Mouse (Mus musculus) heart, embryonic 12.5 days (tissue): ENCODE measurements around the gene Zfp526. TPM values are rescaled to one million over a fixed set of nuclear protein-coding genes. Genes with fewer than 3 reads are reported as not detected.

Experiments
- ATAC-seq: fragments of 200-750 bp; cut with Nextera tagmentation; 2 replicates; pipeline ENCODE4 v1.8.0; 2017; ENCODE audit warnings: moderate TSS enrichment, moderate library complexity; ENCODE audit not compliant: insufficient number of reproducible peaks, low FRiP score
- H3K27ac ChIP-seq: fragments of 300-500 bp; sonication (generic); 2 replicates; pipeline ENCODE4 v1.5.1; 2016; ENCODE audit warnings: mild to moderate bottlenecking, moderate library complexity; ENCODE audit not compliant: poor library complexity, severe bottlenecking
- H3K27me3 ChIP-seq: fragments of 300-500 bp; sonication (generic); replicated peaks from 2 replicates; pipeline ENCODE4 v1.6.1; 2016; ENCODE audit warnings: mild to moderate bottlenecking, moderate library complexity
- H3K36me3 ChIP-seq: fragments of 300-500 bp; sonication (generic); 2 replicates; pipeline ENCODE4 v1.6.1; 2016; ENCODE audit warnings: mild to moderate bottlenecking, moderate library complexity
- H3K4me1 ChIP-seq: fragments of 300-500 bp; sonication (generic); replicated peaks from 2 replicates; pipeline ENCODE4 v1.6.1; 2016; ENCODE audit warnings: mild to moderate bottlenecking
- H3K4me2 ChIP-seq: fragments of 300-500 bp; sonication (generic); 2 replicates; pipeline ENCODE4 v1.6.1; 2016; ENCODE audit warnings: mild to moderate bottlenecking, moderate library complexity
- H3K4me3 ChIP-seq: fragments of 300-500 bp; sonication (generic); 2 replicates; pipeline ENCODE4 v1.5.1; 2016; ENCODE audit warnings: mild to moderate bottlenecking
- H3K9ac ChIP-seq: fragments of 300-500 bp; sonication (generic); 2 replicates; pipeline ENCODE4 v1.6.1; 2016; ENCODE audit warnings: mild to moderate bottlenecking, moderate library complexity
- H3K9me3 ChIP-seq: fragments of 300-500 bp; sonication (generic); replicated peaks from 2 replicates; pipeline ENCODE4 v1.6.1; 2016; ENCODE audit warnings: mild to moderate bottlenecking, moderate library complexity
- WGBS: fragments of 180-500 bp; shearing (Covaris S2); methylation state at CpG from one replicate; pipeline ENCODE4 v1.1.7; 2016; 5-methylcytosine and 5-hydroxymethylcytosine counted together
- polyA plus RNA-seq: library from polyadenylated mRNA; unstranded; fragments of >200 nt; fragmentation: Nextera tagmentation; extraction: Ambion mirVana; gene quantifications from 2 replicates; pipeline ENCODE4 v1.2.1, GENCODE M21; 2016

The Zfp526 gene
- 2.3 and 2.5 TPM in 2 replicates for polyA plus RNA-seq

DNA sequence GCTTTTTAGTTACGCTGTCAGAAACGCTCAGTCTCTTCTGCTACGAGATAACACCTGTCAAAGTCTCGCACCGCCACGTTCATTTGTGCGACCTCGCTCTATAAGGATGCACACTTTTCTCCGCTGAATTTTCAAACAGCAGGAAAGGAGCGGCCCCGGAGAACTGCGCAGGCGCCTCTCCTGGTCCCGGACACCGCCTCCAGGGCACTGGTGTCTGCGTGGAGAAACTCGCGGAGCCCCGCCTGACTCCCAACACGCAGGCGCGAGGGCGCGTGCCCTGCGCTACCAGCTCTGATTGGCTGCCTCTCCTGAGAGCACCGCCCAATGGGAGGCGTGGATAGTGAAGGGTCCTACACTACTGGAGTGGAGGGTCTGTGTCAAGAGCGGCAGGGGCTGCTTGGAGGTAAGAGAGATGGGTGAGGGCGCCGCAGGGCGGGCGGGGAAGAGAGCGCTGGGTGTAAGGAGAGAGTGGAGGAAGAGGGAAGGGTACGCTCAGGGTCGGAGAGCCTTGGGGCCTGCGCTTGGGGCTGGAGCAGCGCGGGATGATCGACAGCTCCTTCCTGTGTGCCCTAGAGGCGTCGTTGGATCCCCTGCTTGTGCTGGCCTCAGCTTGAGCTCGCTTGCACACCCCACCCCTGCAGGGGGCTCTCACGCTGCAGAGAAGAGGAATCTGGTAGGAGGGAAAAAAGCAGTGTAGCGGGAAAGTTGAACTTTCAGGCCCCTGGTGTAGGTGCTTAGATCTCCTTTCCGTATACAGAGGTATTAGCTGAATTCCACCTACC, at the start of gene Zfp526:
TSS of gene Zfp526 (plus strand) at position 324 of the 782 bp plus-strand sequence.
- peaks cover 30% of the 10 kb centered on the region for H3K4me1 ChIP-seq
- WGBS, result under 1% methylated on average over 42 of the region's 45 CpGs
- peak within 1 kb of the TSS; percentile 69 for H3K4me3 ChIP-seq
- H3K27me3 ChIP-seq, result no peaks in the 10 kb centered on the region
- peak; percentile 91 for ATAC-seq
- H3K9ac ChIP-seq, result peak within 1 kb of the TSS; percentile 75
- H3K9me3 ChIP-seq, result no peaks in the 10 kb centered on the region
- H3K4me2 ChIP-seq, result peak within 1 kb of the TSS; percentile 94
- peak within 1 kb of the TSS; percentile 88 for H3K27ac ChIP-seq
- H3K36me3 ChIP-seq, result peaks cover 33% of the 10 kb centered on the region

DNA sequence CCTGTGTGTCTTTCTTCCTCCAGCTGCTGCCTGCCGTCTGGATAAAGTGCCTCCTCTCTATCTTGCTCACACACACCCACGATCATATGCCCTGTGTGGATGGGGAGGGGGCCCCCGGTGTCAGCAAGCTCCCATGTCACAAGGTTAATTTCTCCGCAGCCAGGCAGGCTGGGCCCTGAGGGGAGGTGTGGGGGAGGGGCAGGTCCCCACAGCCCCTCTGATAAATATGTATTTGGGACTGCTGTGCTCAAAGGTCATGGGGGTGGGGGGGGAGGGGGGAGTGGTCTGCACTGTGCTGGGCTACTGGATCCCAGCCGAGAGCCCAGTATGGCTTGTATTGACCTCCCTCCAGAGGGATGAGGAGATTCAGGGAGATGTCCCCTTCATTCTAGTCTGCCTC, 48.6 kb upstream of the Zfp526 start:
- 43% methylated on average over 5 of the region's 5 CpGs for whole genome bisulfite sequencing
- H3K9ac ChIP-seq, result no peak overlapping the region
- no peaks in the 10 kb centered on the region for H3K9me3 ChIP-seq
- H3K27me3 ChIP-seq, result peaks cover 96% of the 10 kb centered on the region
- H3K36me3 ChIP-seq, result no peaks in the 10 kb centered on the region
- ATAC-seq, result no peak; the same call in 1 of the 2 replicates
- no peaks in the 10 kb centered on the region for H3K4me1 ChIP-seq
- no peak overlapping the region for H3K4me3 ChIP-seq
- no peak overlapping the region for H3K4me2 ChIP-seq
- H3K27ac ChIP-seq, result no peak overlapping the region

DNA sequence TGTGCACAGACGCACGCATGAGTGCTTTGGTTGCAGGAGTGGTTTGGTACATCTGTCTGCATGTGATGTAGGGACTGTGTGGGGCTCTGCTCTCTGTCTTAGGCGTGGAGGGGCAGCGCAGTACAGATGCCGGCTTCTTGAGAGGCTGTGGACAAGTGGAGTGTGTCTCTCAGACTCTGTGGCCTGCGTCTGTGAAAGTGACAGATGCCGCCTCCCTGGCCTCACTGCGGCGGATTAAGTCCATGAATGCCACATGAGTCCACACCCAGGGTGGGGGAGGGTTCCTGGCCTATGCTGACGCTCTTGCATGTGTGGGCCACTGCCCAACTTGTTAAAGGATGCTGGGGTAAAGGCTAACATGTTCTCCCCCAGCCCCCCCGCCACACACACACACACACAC, 46.9 kb upstream of the Zfp526 start:
- no peak overlapping the region for H3K9ac ChIP-seq
- H3K27me3 ChIP-seq, result peaks cover 98% of the 10 kb centered on the region
- H3K4me3 ChIP-seq, result no peak overlapping the region
- H3K27ac ChIP-seq, result no peak overlapping the region
- no peaks in the 10 kb centered on the region for H3K9me3 ChIP-seq
- H3K4me1 ChIP-seq, result no peaks in the 10 kb centered on the region
- no peaks in the 10 kb centered on the region for H3K36me3 ChIP-seq
- WGBS, result 52% methylated on average over 11 of the region's 11 CpGs
- no peak overlapping the region for H3K4me2 ChIP-seq
- no peak for ATAC-seq

DNA sequence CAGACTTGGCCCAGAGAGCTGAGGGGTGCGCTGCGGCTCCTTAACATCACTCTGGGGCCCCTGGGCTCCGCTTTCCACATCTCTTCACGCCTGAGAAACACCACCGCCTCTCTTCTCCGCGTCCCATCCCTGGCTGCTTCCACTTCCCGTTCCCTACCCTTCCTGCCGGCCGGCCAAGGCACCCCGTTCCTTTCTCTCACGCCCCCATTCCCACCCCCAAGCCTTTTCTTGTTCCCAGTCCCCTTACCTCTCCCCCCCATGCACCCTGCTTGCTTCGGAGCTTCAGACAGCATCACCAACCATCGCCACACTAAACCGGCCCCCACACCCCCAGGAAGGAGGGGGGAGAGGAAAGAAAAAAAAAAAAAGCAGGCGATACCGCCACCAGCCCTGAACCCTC, 42.9 kb upstream of the Zfp526 start:
- peaks cover 100% of the 10 kb centered on the region for H3K27me3 ChIP-seq
- no peaks in the 10 kb centered on the region for H3K36me3 ChIP-seq
- peaks cover 15% of the 10 kb centered on the region; the same call in 1 of the 2 replicates for H3K4me1 ChIP-seq
- 4% methylated on average over 16 of the region's 17 CpGs for WGBS
- H3K9ac ChIP-seq, result no peak overlapping the region
- no peak for ATAC-seq
- H3K27ac ChIP-seq, result no peak overlapping the region
- peak overlapping the region; percentile 53 for H3K4me3 ChIP-seq
- peak overlapping the region; percentile 82 for H3K4me2 ChIP-seq
- H3K9me3 ChIP-seq, result no peaks in the 10 kb centered on the region

DNA sequence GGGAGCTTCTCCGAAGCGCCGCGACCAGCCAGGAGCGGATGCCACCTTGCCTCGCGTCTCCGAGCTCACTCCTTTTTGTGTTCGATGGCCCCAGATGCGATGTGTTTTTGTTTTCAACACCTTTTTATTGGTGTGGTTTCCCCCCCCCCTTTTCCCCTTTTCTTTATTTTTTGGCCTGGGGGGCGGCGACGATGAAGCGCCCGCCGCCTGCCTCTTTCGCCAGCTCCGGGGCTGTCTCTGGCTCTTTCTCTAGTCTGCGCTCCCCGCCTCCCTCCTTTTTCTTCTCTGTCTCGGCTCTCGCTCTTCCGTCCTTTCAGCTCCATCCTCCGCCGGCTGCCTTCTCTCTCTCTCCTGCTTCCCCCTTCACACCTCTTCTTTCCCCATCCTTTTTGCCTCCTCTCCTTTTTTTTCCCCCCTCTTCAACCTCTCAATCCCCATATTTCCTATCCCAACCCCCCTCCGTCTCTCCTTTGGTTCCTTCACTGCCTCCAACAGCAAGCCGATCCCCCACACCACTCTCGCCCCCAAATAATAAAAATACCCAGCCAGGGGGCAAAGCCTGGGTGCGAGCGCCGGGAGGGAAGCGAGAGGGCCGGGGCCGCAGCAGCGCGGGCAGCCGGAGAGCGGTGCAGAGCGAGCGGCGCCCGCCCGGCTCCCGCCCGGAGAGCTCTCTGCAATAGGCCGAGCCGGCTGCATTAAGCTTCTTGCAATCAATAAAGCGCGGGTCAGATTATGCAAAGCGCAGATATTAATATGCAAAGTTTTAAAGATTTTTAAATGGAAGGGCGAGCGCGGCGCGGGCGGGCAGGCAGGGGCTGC, 42.2 kb upstream of the Zfp526 start:
- H3K36me3 ChIP-seq, result no peaks in the 10 kb centered on the region
- H3K27me3 ChIP-seq, result peaks cover 100% of the 10 kb centered on the region
- H3K4me3 ChIP-seq, result peak overlapping the region; percentile 53
- H3K4me1 ChIP-seq, result peaks cover 15% of the 10 kb centered on the region; the same call in 1 of the 2 replicates
- peak overlapping the region; percentile 82 for H3K4me2 ChIP-seq
- 2% methylated on average over 55 of the region's 56 CpGs for WGBS
- no peak overlapping the region for H3K27ac ChIP-seq
- H3K9ac ChIP-seq, result 0 out of 2 replicates have a peak overlapping the region, but pooled peaks have one; percentile 35
- no peaks in the 10 kb centered on the region for H3K9me3 ChIP-seq
- peak; percentile 49; the same call in 1 of the 2 replicates for ATAC-seq

DNA sequence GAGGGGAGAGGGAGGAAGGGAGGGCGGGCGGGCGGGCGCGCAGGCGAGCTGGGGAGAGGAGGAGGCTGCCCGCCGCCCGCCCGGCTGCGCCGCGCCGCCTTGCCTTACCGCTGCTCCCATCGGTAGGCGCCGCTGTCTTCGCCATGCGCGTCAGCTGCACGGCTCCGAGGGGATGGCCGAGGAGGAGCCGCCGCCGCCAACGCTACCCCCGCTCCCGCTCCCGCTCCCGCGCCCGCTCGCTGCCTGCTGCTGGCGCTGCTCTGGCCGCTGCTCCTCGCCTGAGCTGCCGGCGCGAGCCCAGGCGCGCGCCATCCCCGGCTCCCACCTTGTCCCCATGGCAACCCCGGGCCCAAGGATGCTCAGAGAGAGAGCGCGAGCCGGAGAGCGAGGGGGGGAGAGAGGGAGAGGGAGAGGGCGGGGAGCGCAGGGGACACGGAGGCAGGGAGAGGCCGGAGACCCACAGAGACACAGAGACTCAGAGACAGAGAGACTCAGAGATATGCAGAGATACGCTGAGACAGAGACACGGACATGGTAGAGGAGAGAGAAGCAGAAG, 41.5 kb upstream of the Zfp526 start, which contains the start of gene Pou2f2:
TSS of gene Pou2f2 (minus strand) at position 121 of the 556 bp plus-strand sequence.
- ATAC-seq, result peak; percentile 73
- under 1% methylated on average over 24 of the region's 56 CpGs for WGBS
- Histone ChIP-seq H3K9ac (0 out of 2 replicates have a peak within 1 kb of the TSS, but pooled peaks have one; percentile 35), H3K4me1 (peaks cover 15% of the 10 kb centered on the region; the same call in 1 of the 2 replicates), H3K9me3 (no peaks in the 10 kb centered on the region), H3K27me3 (peaks cover 100% of the 10 kb centered on the region), H3K36me3 (no peaks in the 10 kb centered on the region), H3K4me2 (peak within 1 kb of the TSS; percentile 82), H3K27ac (no peak within 1 kb of the TSS), H3K4me3 (peak within 1 kb of the TSS; percentile 53)

DNA sequence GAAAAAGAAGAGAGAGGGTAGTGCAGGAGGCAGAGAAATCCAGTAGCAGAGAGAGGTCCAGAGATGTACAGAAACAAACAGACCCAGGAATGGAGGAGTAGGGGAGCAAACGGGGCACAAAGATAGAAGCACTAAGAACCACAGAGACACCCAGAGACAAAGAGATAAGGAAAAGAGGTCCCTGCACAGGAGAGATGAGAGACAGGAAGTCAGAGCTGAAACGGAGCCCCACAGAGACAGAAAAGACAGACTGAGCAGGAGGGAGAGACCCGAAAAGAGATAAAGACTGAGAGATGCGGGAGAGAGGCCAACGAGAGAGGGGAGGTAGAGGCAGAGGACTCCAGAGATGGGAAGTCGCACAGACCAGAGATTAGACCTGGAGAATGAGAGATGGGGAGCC, 40.7 kb upstream of the Zfp526 start:
- no peak overlapping the region for H3K4me2 ChIP-seq
- H3K4me3 ChIP-seq, result no peak overlapping the region
- ATAC-seq, result no peak
- no peak overlapping the region for H3K27ac ChIP-seq
- peaks cover 100% of the 10 kb centered on the region for H3K27me3 ChIP-seq
- H3K36me3 ChIP-seq, result no peaks in the 10 kb centered on the region
- no peaks in the 10 kb centered on the region for H3K9me3 ChIP-seq
- no peak overlapping the region for H3K9ac ChIP-seq
- peaks cover 15% of the 10 kb centered on the region; the same call in 1 of the 2 replicates for H3K4me1 ChIP-seq
- 3% methylated on average over 6 of the region's 6 CpGs for WGBS

DNA sequence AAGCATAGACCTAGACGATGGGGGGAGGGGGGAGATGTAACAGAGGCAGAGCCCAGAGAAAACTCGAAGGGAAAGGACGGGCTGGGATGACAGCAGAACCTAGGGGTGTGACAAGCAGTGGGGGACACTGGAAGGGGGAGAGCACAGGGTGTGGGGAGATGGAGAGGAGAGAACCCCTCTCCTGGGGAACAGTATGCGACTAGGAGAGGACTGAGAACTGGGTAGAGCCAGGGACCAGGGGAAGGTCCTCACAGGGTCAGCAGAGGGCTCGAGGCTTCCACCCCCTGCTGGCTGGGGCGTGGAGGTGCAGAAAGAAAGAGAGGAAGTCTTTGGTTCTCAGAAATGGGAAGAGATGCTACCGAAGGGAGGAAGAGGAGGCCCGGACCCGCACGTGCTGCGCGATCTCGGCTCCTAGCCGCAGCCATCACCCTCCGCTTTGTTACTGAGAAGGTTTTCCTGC, 39.9 kb upstream of the Zfp526 start:
- Histone ChIP-seq H3K4me2 (peak overlapping the region; percentile 43), H3K9ac (no peak overlapping the region), H3K4me1 (peaks cover 15% of the 10 kb centered on the region; the same call in 1 of the 2 replicates), H3K9me3 (no peaks in the 10 kb centered on the region), H3K4me3 (peak overlapping the region; percentile 16), H3K27me3 (peaks cover 94% of the 10 kb centered on the region), H3K36me3 (no peaks in the 10 kb centered on the region), H3K27ac (no peak overlapping the region)
- no peak for ATAC-seq
- WGBS, result 0% methylated on average over 8 of the region's 15 CpGs

DNA sequence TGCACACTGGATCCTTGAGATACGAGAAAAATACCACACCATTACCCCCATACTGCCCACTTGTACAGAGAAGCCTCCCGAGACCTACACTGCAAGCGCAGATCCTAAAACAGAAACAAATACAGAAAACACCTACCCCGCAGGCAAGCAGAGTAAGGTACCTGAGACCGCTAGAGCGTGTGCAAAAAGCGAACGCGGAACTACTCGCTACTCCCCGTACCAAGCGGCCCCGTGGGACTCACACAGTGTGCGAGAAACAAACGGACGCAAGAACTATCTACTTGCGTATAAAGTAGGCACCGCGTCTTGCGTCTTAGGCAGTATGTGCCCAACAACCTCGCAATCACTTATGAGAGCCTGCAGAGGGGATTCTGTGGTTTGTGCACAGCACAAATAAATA, 39.4 kb upstream of the Zfp526 start:
- 7% methylated on average over 21 of the region's 21 CpGs for WGBS
- H3K9me3 ChIP-seq, result no peaks in the 10 kb centered on the region
- peak overlapping the region; percentile 16 for H3K4me3 ChIP-seq
- H3K9ac ChIP-seq, result no peak overlapping the region
- ATAC-seq, result no peak
- H3K36me3 ChIP-seq, result no peaks in the 10 kb centered on the region
- peaks cover 89% of the 10 kb centered on the region for H3K27me3 ChIP-seq
- H3K27ac ChIP-seq, result no peak overlapping the region
- peaks cover 15% of the 10 kb centered on the region; the same call in 1 of the 2 replicates for H3K4me1 ChIP-seq
- peak overlapping the region; percentile 43 for H3K4me2 ChIP-seq

DNA sequence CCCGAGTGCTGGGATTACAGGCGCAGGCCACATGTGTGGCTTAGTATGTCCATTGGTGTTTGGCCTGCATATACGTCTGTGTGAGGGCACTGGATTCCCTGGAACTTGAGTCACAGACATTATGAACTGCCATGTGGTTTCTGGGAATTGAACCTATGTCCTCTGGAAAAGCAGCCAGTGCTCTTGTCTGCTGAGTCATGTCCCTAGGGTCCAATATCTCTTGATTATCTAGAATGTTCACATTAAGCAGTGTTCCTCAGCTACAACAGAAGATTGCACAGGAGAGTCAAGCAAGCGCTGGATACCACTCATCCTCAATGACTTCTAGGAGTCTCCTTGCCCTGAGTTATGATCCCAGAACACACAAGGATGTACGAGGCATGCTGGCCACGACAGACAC, 37.1 kb upstream of the Zfp526 start:
- Histone ChIP-seq H3K27me3 (peaks cover 72% of the 10 kb centered on the region), H3K4me3 (no peak overlapping the region), H3K27ac (no peak overlapping the region), H3K4me2 (no peak overlapping the region), H3K4me1 (peaks cover 15% of the 10 kb centered on the region; the same call in 1 of the 2 replicates), H3K9me3 (no peaks in the 10 kb centered on the region), H3K9ac (no peak overlapping the region), H3K36me3 (no peaks in the 10 kb centered on the region)
- 75% methylated on average over 6 of the region's 6 CpGs for WGBS
- ATAC-seq, result no peak
